Mouse (Mus musculus) neural tube, embryonic 14.5 days (tissue): ENCODE data around the gene Olfr181. TPM values are rescaled to one million over a fixed set of nuclear protein-coding genes. Genes with fewer than 3 reads are reported as not detected.

Experiments
- ATAC-seq: fragments of 200-750 bp; cut with Nextera tagmentation; 2 replicates; pipeline ENCODE4 v1.8.0; 2017; ENCODE audit warnings: low read depth, mild to moderate bottlenecking, moderate TSS enrichment, moderate library complexity
- H3K27ac ChIP-seq: fragments of 300-500 bp; sonication (generic); 2 replicates; pipeline ENCODE4 v1.5.1; 2014; ENCODE audit warnings: low read depth, mild to moderate bottlenecking, control low read depth, low read length, moderate library complexity, mixed read lengths
- H3K27me3 ChIP-seq: fragments of 300-500 bp; sonication (generic); 2 replicates; pipeline ENCODE4 v1.6.1; 2014; ENCODE audit warnings: low read length; ENCODE audit not compliant: control insufficient read depth, insufficient read depth
- H3K36me3 ChIP-seq: fragments of 300-500 bp; sonication (generic); 2 replicates; pipeline ENCODE4 v1.6.1; 2014; ENCODE audit warnings: low read length, mixed read lengths; ENCODE audit not compliant: control insufficient read depth, insufficient read depth
- H3K4me1 ChIP-seq: fragments of 300-500 bp; sonication (generic); 2 replicates; pipeline ENCODE4 v1.6.1; 2014; ENCODE audit warnings: low read length; ENCODE audit not compliant: control insufficient read depth, insufficient read depth
- H3K4me2 ChIP-seq: fragments of 300-500 bp; sonication (generic); 2 replicates; pipeline ENCODE4 v1.6.1; 2014; ENCODE audit warnings: mild to moderate bottlenecking, low read depth, low read length, control low read depth
- H3K4me3 ChIP-seq: fragments of 300-500 bp; sonication (generic); 2 replicates; pipeline ENCODE4 v1.5.1; 2014; ENCODE audit warnings: low read depth, low read length, control low read depth, mixed read lengths
- H3K9ac ChIP-seq: fragments of 300-500 bp; sonication (generic); replicated peaks from 2 replicates; pipeline ENCODE4 v1.6.1; 2014; ENCODE audit warnings: low read depth, mild to moderate bottlenecking, control low read depth, low read length, mixed read lengths
- H3K9me3 ChIP-seq: fragments of 300-500 bp; sonication (generic); 2 replicates; pipeline ENCODE4 v1.6.1; 2016; ENCODE audit warnings: low read length; ENCODE audit not compliant: control insufficient read depth
- WGBS: fragments of 180-500 bp; shearing (Covaris S2); extraction: QIAGEN DNeasy Blood & Tissue Kit; methylation state at CpG from one replicate; pipeline ENCODE4 v1.1.7; 2014; 5-methylcytosine and 5-hydroxymethylcytosine counted together
- polyA plus RNA-seq: library from polyadenylated mRNA; unstranded; fragments of >200 nt; fragmentation: Nextera tagmentation; extraction: Ambion mirVana; gene quantifications from 2 replicates; pipeline ENCODE4 v1.2.1, GENCODE M21; 2014

Olfr181 gene
- not detected in 2 replicates for polyA plus RNA-seq

DNA sequence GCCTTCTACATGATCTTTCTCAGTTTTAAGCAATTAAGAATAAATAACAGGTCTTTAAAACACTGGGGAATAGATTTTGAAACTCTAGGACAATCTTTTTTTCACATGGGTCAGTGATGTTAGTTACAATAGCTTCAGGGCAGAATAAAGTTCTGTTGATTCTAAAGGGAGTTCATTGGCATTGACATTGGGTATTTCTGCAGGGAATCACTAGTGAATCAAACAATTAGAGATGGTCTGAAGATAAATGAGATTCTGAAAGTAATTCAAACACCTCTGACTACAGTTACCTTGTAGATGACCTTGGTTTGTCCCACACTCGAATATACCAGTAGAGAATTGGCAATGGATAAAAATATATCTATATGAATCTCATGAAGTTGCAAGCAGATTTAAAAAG is at the start of gene Olfr181:
Gene Olfr181, minus strand, starts transcription at position 101 of the 400 bp plus-strand sequence.
- 59% methylated on average over 1 of the region's 1 CpGs for WGBS
- Histone ChIP-seq H3K27ac (no peak within 1 kb of the TSS), H3K9ac (no peak within 1 kb of the TSS), H3K4me1 (no peaks in the 10 kb centered on the region), H3K4me2 (no peak within 1 kb of the TSS), H3K9me3 (no peaks in the 10 kb centered on the region), H3K36me3 (no peaks in the 10 kb centered on the region), H3K4me3 (no peak within 1 kb of the TSS), H3K27me3 (no peaks in the 10 kb centered on the region)
- ATAC-seq: no peak

- no peak within 1 kb of the TSS for H3K4me2 ChIP-seq
- H3K4me1 ChIP-seq: no peaks in the 10 kb centered on the region
- no peaks in the 10 kb centered on the region for H3K9me3 ChIP-seq
- no peak within 1 kb of the TSS for H3K27ac ChIP-seq
- no peaks in the 10 kb centered on the region for H3K27me3 ChIP-seq
- H3K36me3 ChIP-seq: no peaks in the 10 kb centered on the region
- H3K9ac ChIP-seq: no peak within 1 kb of the TSS
- no peak for ATAC-seq
- 84% methylated on average over 4 of the region's 4 CpGs for WGBS
- H3K4me3 ChIP-seq: no peak within 1 kb of the TSS
These were observed 737 bp upstream of the Olfr181 start, which contains the start of gene Olfr180 for GRCm38 (mm10) chr16:58929292-58929691. Gene Olfr180 (minus strand): TSS chr16:58929392.

DNA sequence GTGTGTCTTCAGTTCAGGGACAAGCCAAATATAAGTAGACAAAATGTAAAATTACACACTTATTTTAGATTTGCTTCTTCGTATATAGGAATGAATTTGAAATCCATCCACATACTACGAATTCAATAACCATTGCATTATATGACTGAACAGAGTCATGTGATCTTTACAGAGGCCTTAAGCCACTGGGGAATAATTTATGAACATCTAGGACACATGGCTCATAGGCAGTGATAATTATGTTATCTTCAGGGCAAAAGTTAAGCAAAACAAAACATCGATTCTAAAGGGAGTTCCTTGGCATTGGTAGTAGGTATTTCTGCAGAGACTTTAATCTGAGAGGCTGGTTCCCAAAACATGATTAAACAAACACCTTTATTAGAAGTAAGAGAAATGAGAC is 36.6 kb downstream of the Olfr181 start, which contains the start of gene Olfr178:
Gene Olfr178, minus strand, starts transcription at position 101 of the 400 bp plus-strand sequence.
- H3K27me3 ChIP-seq: no peaks in the 10 kb centered on the region
- H3K4me1 ChIP-seq: no peaks in the 10 kb centered on the region
- H3K27ac ChIP-seq: no peak within 1 kb of the TSS
- no peaks in the 10 kb centered on the region for H3K9me3 ChIP-seq
- H3K4me2 ChIP-seq: no peak within 1 kb of the TSS
- H3K36me3 ChIP-seq: no peaks in the 10 kb centered on the region
- no peak within 1 kb of the TSS for H3K4me3 ChIP-seq
- no peak for ATAC-seq
- H3K9ac ChIP-seq: no peak within 1 kb of the TSS
- WGBS: 93% methylated on average over 3 of the region's 3 CpGs

GRCm38 (mm10) chr16:58884416-58884815 is 44.1 kb downstream of the Olfr181 start:
- Histone ChIP-seq H3K27ac (no peak overlapping the region), H3K4me2 (no peak overlapping the region), H3K9ac (no peak overlapping the region), H3K4me1 (no peaks in the 10 kb centered on the region), H3K4me3 (no peak overlapping the region), H3K36me3 (no peaks in the 10 kb centered on the region), H3K27me3 (no peaks in the 10 kb centered on the region), H3K9me3 (no peaks in the 10 kb centered on the region)
- no peak for ATAC-seq
- WGBS: 98% methylated on average over 2 of the region's 2 CpGs

Other genes starting within 250 kb of the Olfr181 start
- gene Gpr15, start 209.7 kb downstream of the Olfr181 start, polyA plus RNA-seq: 0.21 TPM in 1 of 2 replicates, not detected in the other
- 146 and 147 TPM in 2 replicates for gene Cldnd1, start 200.8 kb downstream of the Olfr181 start, polyA plus RNA-seq
- gene Olfr172, start 165.6 kb downstream of the Olfr181 start, polyA plus RNA-seq: not detected in 2 replicates
- not detected in 2 replicates for gene Olfr173, start 128.5 kb downstream of the Olfr181 start, polyA plus RNA-seq
- not detected in 2 replicates for gene Olfr175-ps1, start 102.0 kb downstream of the Olfr181 start, polyA plus RNA-seq
- gene Olfr177, start 54.0 kb downstream of the Olfr181 start, polyA plus RNA-seq: not detected in 2 replicates
- gene Olfr178, start 36.7 kb downstream of the Olfr181 start, polyA plus RNA-seq: not detected in 2 replicates
- not detected in 2 replicates for gene Olfr180, start 637 bp upstream of the Olfr181 start, polyA plus RNA-seq
- gene Olfr183, start 66.6 kb upstream of the Olfr181 start, polyA plus RNA-seq: not detected in 2 replicates
- not detected in 2 replicates for gene Olfr186, start 101.5 kb upstream of the Olfr181 start, polyA plus RNA-seq
- not detected in 2 replicates for gene Olfr187, start 111.0 kb upstream of the Olfr181 start, polyA plus RNA-seq
- gene Olfr190, start 149.2 kb upstream of the Olfr181 start, polyA plus RNA-seq: not detected in 2 replicates
- gene Olfr191, start 161.1 kb upstream of the Olfr181 start, polyA plus RNA-seq: not detected in 2 replicates
- not detected in 2 replicates for gene Olfr193, start 183.1 kb upstream of the Olfr181 start, polyA plus RNA-seq
- not detected in 2 replicates for gene Olfr194, start 192.3 kb upstream of the Olfr181 start, polyA plus RNA-seq
- not detected in 2 replicates for gene Olfr195, start 218.3 kb upstream of the Olfr181 start, polyA plus RNA-seq
- not detected in 2 replicates for gene Olfr196, start 241.7 kb upstream of the Olfr181 start, polyA plus RNA-seq